Mouse (Mus musculus) CD4-positive helper T cell, adult 2 months (primary cell): ENCODE data around the gene Traf5.

Experiments used
- DNase-seq: peaks from one replicate; pipeline ENCODE4 v3.0.0-alpha.2; 2012; ENCODE audit warnings: low read depth, missing footprints, low spot score

Gene Traf5

GRCm38 (mm10) chr1:192066956-192067355 lies 25.4 kb downstream of the Traf5 start:
- no peak for DNase-seq

GRCm38 (mm10) chr1:192063209-192063946 lies 29.0 kb downstream of the Traf5 start:
- DNase-seq = no peak

DNA sequence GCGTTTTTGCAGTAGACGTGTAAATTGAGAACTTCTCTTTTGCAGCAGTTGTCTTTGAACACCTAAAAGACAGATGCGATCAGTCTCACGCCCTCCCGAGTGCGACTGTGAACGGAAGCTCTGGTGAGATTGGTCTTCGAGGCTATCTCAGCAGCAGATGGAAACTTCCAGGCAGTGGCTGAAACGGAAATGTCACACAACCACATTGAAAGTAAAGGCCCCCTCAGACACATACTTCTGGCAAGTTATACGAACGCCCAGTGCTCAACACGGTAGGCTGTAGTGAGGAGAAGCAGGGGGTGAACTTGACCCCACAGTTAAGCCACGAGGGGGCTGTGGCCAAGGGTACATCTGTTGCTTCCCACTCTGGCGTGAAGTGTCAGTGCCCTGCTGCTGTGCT lies 29.7 kb downstream of the Traf5 start:
- DNase-seq = peak; percentile 71

DNA sequence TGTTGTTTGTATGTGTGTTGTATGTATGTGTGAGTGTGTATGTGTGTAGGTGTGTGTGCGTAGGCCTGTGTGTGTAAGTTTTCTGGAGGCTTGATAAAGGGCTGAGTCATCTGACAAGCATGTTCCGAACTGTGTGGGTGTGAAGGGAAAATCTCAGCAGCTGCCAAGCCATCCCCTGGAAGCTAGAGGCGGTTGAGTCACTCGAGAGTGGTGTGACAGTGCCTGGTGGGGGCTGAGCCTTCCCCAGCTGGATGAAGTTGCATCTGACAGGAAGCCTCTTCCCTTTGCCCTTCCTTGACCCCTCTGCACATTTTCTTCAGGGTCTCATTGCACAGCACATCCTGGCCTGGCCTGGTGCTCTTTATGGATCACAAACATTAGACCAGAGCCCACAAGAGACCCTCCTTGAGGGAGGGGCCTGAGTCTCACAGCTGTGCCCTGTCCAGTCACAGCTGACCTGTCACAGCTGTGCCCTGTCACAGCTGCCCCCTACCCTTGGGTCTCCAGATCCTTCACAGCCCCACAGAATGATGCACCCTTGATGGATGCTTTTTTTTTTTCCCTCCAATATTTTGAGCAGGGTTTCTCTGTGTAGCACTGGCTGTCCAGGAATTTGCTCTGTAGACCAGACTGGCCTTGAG lies 30.6 kb downstream of the Traf5 start:
- DNase-seq = peak; percentile 71

DNA sequence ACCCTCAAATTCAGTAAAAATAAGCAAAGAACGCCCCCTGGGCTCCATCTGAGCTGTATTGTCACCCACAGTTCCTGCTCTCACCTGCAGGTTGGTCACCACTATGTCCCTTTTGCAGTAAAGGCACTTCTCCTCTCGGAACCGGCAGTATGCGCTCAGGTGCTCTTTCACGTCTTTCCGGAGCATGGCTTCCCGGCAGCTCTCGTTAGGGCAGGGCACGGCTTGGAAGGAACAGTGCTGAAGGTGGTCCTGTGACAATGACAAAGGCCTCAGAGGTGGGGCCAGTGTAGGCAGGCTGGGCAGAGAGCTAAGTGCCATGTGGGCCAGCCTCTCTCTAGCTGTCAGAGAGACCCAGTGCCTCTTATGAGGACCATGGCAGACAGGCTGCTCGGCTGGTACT lies 33.4 kb downstream of the Traf5 start:
- no peak for DNase-seq

GRCm38 (mm10) chr1:192053726-192054125 lies 38.6 kb downstream of the Traf5 start:
- no peak for DNase-seq

- no peak for DNase-seq
These were observed 39.4 kb downstream of the Traf5 start for GRCm38 (mm10) chr1:192052986-192053385.

- DNase-seq = no peak
These were observed 39.9 kb downstream of the Traf5 start for GRCm38 (mm10) chr1:192052461-192052860.

- DNase-seq = peak; percentile 52
These were observed 93.3 kb downstream of the Traf5 start for GRCm38 (mm10) chr1:191999022-191999421.

DNA sequence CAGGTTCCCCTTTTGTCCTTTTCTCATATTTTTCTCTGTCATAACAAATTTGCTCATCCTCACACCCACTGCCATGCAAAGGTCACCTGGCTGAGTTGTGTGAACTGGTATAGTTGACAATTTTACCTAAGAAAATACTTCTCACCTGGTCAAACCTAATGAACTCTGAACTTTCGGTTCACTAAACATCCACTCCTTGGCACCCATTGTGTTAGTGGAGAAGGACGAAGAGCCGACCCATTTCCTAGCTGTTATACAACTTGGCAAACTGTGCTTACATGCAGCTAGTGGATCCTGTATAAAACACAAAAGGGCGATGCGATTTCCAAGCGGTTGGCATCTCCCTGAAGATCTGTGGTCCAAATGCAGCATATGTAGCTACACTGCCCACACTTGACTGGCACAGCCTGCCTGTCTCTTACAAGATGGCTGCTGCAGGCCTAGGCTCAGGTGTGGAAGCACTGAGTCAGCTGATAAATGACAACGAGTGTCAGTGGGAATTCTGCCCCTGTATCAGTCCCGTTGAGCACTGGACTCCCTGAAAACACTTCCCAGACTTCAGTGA lies 95.7 kb downstream of the Traf5 start:
- no peak for DNase-seq

GRCm38 (mm10) chr1:191995916-191996315 lies 96.4 kb downstream of the Traf5 start:
- no peak for DNase-seq

GRCm38 (mm10) chr1:191995488-191995887 lies 96.9 kb downstream of the Traf5 start:
- DNase-seq = peak; percentile 67

GRCm38 (mm10) chr1:191994476-191994875 lies 97.9 kb downstream of the Traf5 start:
- DNase-seq = no peak

GRCm38 (mm10) chr1:191992040-191992780 lies 100.1 kb downstream of the Traf5 start:
- no peak for DNase-seq

- DNase-seq = peak; percentile 95
These were observed 102.4 kb downstream of the Traf5 start for GRCm38 (mm10) chr1:191989994-191990393.

DNA sequence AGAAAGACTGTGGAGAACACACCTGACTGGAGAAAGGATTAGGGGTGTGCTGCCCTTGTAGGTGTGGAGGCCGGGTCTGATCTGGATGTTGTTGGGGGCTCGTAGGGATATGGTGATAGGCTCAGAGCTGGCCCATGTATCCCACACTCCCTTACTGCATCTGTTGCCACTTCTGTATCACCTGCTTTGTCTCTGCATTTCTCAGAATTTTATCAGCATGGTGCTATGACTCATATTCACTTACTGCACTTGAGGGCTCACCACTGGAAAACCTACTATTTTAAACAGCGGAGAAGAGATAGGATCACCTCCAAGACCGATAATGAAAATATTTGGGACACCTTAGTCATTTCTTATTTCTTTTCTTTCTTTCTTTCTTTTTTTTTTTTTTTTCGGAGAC lies 103.3 kb downstream of the Traf5 start:
- DNase-seq = no peak

DNA sequence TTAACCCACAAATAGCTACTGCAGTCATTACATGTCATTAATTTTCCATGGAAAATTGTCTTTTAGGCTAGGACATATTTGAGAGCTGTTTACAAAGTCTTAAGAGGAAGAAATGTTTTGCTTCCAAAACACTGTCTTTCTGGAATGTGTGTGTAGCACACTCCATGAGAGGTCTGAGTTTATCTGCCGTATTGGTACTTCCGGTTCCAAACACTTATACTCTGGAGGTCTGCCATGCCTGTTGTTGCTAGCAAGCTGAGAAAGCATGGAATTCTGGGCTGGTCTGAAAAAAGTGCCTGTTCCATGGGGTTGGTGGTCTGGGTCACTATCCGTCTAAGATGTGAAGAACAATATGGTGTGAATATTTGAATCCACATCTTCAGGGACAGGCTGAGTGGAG lies 103.7 kb downstream of the Traf5 start:
- DNase-seq = no peak

GRCm38 (mm10) chr1:191987481-191987769 lies 104.9 kb downstream of the Traf5 start:
- no peak for DNase-seq

- no peak for DNase-seq
These were observed 105.5 kb downstream of the Traf5 start for GRCm38 (mm10) chr1:191986674-191987480.

GRCm38 (mm10) chr1:191981426-191982102 lies 110.8 kb downstream of the Traf5 start:
- DNase-seq = no peak

DNA sequence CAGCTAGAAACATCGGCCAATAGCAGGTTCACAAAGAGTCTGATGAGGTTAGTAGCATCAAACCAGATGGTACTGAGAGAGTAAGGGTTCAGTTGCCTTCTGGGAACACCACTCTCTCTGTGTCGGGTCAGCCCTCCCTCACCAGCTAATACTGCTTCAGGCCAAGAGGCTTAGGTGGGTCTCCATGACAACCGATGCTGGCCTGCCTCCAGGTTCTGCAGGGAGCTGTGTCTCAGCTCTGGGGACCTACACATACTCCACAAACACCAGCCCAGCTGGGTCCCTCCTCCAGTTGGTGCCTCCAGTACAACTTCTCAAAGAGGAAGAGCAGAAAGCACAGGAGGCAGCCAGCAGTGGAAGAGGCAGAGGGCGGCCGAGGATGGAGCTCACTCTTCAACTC lies 115.2 kb downstream of the Traf5 start, which contains the start of gene Rd3:
TSS of gene Rd3 (plus strand) at position 184 of the 400 bp plus-strand sequence.
- DNase-seq = no peak
